Mouse (Mus musculus): ENCODE results near the gene Camk1d. TPM values are rescaled to one million over a fixed set of nuclear protein-coding genes. Genes with fewer than 3 reads are reported as not detected.

The Camk1d gene
- polyA plus RNA-seq, 1 experiment, result 1.4 TPM

DNA sequence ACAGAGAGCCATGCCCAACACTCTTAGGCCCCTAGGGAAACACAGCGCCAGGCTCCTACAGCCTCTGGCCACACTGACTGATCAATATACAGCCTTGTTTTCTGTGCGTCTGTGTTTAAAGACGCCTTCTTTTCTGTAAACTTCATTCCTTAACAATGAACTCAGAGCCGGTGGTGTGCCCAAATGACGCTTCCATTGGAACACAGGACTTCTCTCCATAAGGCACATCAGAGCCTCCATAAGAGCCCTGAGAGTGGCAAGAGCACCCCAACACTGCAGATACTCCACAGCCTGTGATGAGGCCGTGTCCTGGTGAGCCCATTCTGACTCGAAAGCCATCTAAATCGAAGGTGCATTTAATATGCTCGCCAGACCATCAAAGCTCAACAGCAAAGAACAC, 50.8 kb downstream of the Camk1d start:
- TF ChIP-seq CTCF (IDR thresholded peaks at IDR 0.05; ENCODE audit: control insufficient read depth, insufficient read depth, insufficient replicate concordance, low read depth, low read length) (no peak), POLR2A (IDR thresholded peaks at IDR 0.05; ENCODE audit: control insufficient read depth, low read depth, low read length) (no peak)
- Histone ChIP-seq H3K36me3 (ENCODE audit: control insufficient read depth, insufficient read depth, low read length) (no peaks in the 10 kb centered on the region), H3K4me1 (ENCODE audit: control insufficient read depth, insufficient read depth, low read length) (no peaks in the 10 kb centered on the region), H3K4me3 (ENCODE audit: control insufficient read depth, low read depth, low read length) (no peak overlapping the region), H3K27me3 (ENCODE audit: control insufficient read depth, insufficient read depth, low read length) (no peaks in the 10 kb centered on the region), H3K27ac (ENCODE audit: control insufficient read depth, insufficient read depth, low read depth, low read length) (no peak overlapping the region)

DNA sequence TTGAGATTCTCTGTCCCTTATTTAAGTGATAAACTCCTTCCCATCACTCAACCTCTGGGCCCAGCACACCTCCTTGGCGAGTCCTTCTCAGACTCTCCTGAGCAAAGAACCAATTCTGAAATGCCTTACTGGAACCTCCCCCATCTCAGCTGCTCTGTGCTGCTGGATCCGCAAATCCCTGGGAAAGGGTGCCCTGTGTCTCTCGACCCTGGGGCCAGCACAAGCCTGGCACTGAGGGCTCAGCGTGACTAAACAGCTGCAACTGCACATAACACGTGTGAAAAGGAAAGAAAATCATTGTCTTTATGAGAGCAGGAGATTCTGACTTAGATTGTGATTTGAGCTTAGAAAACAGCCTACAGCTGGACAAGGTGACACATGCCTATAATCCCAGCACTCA, 52.4 kb downstream of the Camk1d start:
- H3K4me1 ChIP-seq (ENCODE audit: control insufficient read depth, insufficient read depth, low read length), result no peaks in the 10 kb centered on the region; the same call in 1 of the 2 replicates
- no peaks in the 10 kb centered on the region for H3K36me3 ChIP-seq (ENCODE audit: control insufficient read depth, insufficient read depth, low read length)
- H3K27ac ChIP-seq (ENCODE audit: control insufficient read depth, insufficient read depth, low read depth, low read length), result no peak overlapping the region
- TF ChIP-seq CTCF (IDR thresholded peaks at IDR 0.05; ENCODE audit: control insufficient read depth, insufficient read depth, insufficient replicate concordance, low read depth, low read length) (no peak), POLR2A (IDR thresholded peaks at IDR 0.05; ENCODE audit: control insufficient read depth, low read depth, low read length) (no peak)
- no peaks in the 10 kb centered on the region for H3K27me3 ChIP-seq (ENCODE audit: control insufficient read depth, insufficient read depth, low read length)
- no peak overlapping the region for H3K4me3 ChIP-seq (ENCODE audit: control insufficient read depth, low read depth, low read length)

DNA sequence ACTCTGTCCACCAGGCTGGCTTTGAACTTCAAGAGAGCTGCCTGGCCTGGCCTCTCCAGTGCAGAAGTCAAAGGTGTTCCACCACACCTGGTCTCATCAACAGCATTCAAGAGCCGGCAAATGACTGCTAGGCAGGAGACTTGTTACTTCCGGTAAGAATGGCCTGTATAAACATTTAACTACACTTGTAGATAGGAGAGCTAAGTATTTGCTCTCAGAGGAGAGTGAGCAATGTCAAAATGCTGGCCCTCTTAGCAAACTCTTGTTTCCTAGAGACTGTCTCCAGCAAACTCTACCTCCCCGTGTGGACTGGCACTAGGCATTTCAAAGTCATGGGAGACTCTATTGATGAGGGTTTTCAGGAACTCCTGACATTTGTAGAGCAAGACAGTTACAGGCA, 56.3 kb downstream of the Camk1d start:
- Histone ChIP-seq H3K4me1 (ENCODE audit: control insufficient read depth, insufficient read depth, low read length) (no peaks in the 10 kb centered on the region; the same call in 1 of the 2 replicates), H3K27me3 (ENCODE audit: control insufficient read depth, insufficient read depth, low read length) (no peaks in the 10 kb centered on the region), H3K27ac (ENCODE audit: control insufficient read depth, insufficient read depth, low read depth, low read length) (no peak overlapping the region), H3K36me3 (ENCODE audit: control insufficient read depth, insufficient read depth, low read length) (no peaks in the 10 kb centered on the region), H3K4me3 (ENCODE audit: control insufficient read depth, low read depth, low read length) (no peak overlapping the region)
- no peak for TF ChIP-seq POLR2A (IDR thresholded peaks at IDR 0.05; ENCODE audit: control insufficient read depth, low read depth, low read length)
- no peak for TF ChIP-seq CTCF (IDR thresholded peaks at IDR 0.05; ENCODE audit: control insufficient read depth, insufficient read depth, insufficient replicate concordance, low read depth, low read length)

DNA sequence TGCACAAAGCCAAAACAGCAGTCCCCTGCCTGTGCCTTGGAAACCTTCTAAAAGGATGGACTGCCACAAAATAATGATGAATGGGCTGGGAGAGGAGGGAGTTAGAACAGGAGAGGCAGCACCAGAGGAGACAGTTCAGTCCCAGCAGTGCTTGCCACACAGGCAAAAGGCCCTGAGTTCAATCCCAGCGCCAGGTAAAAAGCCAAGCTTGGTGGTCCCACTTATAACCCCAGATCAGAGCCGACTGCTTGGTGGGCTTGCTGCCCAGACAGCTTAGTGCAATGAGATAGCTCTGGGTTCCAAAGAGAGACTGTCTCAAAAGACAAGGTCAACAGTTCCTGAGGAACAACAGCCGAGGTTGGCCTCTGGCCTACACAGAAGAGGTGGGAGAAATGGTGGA, 58.0 kb downstream of the Camk1d start:
- Histone ChIP-seq H3K27me3 (ENCODE audit: control insufficient read depth, insufficient read depth, low read length) (no peaks in the 10 kb centered on the region), H3K36me3 (ENCODE audit: control insufficient read depth, insufficient read depth, low read length) (no peaks in the 10 kb centered on the region)
- TF ChIP-seq CTCF (IDR thresholded peaks at IDR 0.05; ENCODE audit: control insufficient read depth, insufficient read depth, insufficient replicate concordance, low read depth, low read length) (no peak), POLR2A (IDR thresholded peaks at IDR 0.05; ENCODE audit: control insufficient read depth, low read depth, low read length) (no peak)

DNA sequence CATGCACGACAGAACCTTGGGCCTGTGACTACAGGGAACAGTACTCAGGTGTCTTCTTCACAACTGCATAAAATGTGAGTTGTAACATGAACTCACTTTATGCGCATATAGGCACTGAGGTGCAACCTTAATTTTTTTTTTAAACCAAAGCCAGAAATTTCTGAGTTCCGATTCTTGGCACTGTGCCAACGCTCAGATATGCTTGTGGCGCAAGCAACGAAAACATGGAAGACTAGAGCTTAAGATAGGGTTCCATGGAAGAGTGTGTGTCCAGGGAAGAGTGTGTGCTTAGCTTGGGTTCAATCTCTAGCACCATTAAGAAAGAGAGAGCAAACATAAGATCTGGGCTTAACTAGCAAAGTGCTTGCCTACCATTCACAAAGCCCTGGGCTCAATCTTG, 62.2 kb downstream of the Camk1d start:
- Histone ChIP-seq H3K27me3 (ENCODE audit: control insufficient read depth, insufficient read depth, low read length) (no peaks in the 10 kb centered on the region), H3K36me3 (ENCODE audit: control insufficient read depth, insufficient read depth, low read length) (no peaks in the 10 kb centered on the region), H3K4me1 (ENCODE audit: control insufficient read depth, insufficient read depth, low read length) (no peaks in the 10 kb centered on the region), H3K27ac (ENCODE audit: control insufficient read depth, insufficient read depth, low read depth, low read length) (no peak overlapping the region), H3K4me3 (ENCODE audit: control insufficient read depth, low read depth, low read length) (no peak overlapping the region)
- no peak for TF ChIP-seq POLR2A (IDR thresholded peaks at IDR 0.05; ENCODE audit: control insufficient read depth, low read depth, low read length)
- no peak for TF ChIP-seq CTCF (IDR thresholded peaks at IDR 0.05; ENCODE audit: control insufficient read depth, insufficient read depth, insufficient replicate concordance, low read depth, low read length)

More for the DNA sequence above, 58.0 kb downstream of the Camk1d start:
- Histone ChIP-seq H3K4me1 (ENCODE audit: control insufficient read depth, insufficient read depth, low read length) (no peaks in the 10 kb centered on the region; the same call in 1 of the 2 replicates), H3K27ac (ENCODE audit: control insufficient read depth, insufficient read depth, low read depth, low read length) (no peak overlapping the region), H3K4me3 (ENCODE audit: control insufficient read depth, low read depth, low read length) (no peak overlapping the region)

DNA sequence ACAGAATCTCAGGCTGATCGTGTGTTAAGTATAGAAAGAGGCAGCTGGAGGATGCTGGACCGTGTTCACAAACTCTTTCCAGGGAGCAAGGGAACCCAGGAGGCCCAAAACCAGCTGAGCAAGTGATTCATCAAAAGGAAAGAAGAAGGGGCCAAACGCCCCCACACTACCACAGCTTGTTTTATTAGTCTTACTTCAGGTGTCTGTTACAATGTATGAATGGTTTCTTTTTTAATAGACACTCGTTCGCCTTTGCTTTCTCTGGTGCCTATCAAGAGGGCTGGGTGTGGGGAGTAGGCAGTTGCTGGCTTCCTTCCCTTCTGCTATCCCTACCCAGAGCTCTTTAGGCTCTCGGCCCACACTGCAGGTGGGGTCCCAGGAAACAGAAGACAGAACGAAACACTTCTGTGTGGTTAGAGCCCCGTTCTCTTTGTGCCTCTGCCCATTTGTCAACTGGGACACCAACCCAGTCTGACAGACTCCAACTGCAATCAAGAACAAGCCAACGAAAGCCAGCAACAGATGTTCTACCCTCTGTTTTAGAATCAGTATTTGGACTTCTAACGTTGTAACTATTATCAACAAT, 62.9 kb downstream of the Camk1d start:
- Histone ChIP-seq H3K4me1 (ENCODE audit: control insufficient read depth, insufficient read depth, low read length) (no peaks in the 10 kb centered on the region), H3K4me3 (ENCODE audit: control insufficient read depth, low read depth, low read length) (no peak overlapping the region), H3K27ac (ENCODE audit: control insufficient read depth, insufficient read depth, low read depth, low read length) (no peak overlapping the region), H3K27me3 (ENCODE audit: control insufficient read depth, insufficient read depth, low read length) (no peaks in the 10 kb centered on the region), H3K36me3 (ENCODE audit: control insufficient read depth, insufficient read depth, low read length) (no peaks in the 10 kb centered on the region)
- TF ChIP-seq POLR2A (IDR thresholded peaks at IDR 0.05; ENCODE audit: control insufficient read depth, low read depth, low read length) (no peak), CTCF (IDR thresholded peaks at IDR 0.05; ENCODE audit: control insufficient read depth, insufficient read depth, insufficient replicate concordance, low read depth, low read length) (no peak)

DNA sequence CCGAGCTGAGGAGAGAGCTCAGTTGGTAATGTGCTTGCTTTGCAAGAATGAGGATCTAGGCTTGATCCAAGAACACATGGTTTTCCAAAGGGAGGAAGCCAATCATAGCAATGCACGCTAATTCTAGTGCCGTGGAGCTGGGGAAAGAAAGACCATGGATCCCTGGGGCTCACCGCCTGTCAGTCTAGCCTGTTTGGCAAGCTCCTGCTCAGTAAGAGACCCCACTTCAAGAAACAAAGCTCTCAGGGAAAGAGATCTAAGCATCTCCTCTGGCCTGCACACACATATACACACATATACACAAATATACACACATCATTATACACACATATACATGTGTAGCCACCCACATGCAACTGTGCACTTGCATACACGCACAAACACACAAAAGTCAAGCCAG, 65.1 kb downstream of the Camk1d start:
- no peaks in the 10 kb centered on the region for H3K4me1 ChIP-seq (ENCODE audit: control insufficient read depth, insufficient read depth, low read length)
- no peak overlapping the region for H3K27ac ChIP-seq (ENCODE audit: control insufficient read depth, insufficient read depth, low read depth, low read length)
- no peak overlapping the region for H3K4me3 ChIP-seq (ENCODE audit: control insufficient read depth, low read depth, low read length)
- TF ChIP-seq POLR2A (IDR thresholded peaks at IDR 0.05; ENCODE audit: control insufficient read depth, low read depth, low read length) (no peak), CTCF (IDR thresholded peaks at IDR 0.05; ENCODE audit: control insufficient read depth, insufficient read depth, insufficient replicate concordance, low read depth, low read length) (no peak)
- no peaks in the 10 kb centered on the region for H3K36me3 ChIP-seq (ENCODE audit: control insufficient read depth, insufficient read depth, low read length)
- H3K27me3 ChIP-seq (ENCODE audit: control insufficient read depth, insufficient read depth, low read length), result no peaks in the 10 kb centered on the region

Data from testis, adult 2 months (tissue).